Mouse (Mus musculus) G1E (cell line): ENCODE results near the gene Tmem223.

Source experiments
- CTCF ChIP-seq: IDR thresholded peaks from 2 replicates; pipeline ENCODE4 v1.5.1; 2012; ENCODE audit warnings: low read depth, low read length, inconsistent platforms, mixed read lengths
- GATA1 ChIP-seq: IDR thresholded peaks from 2 replicates; pipeline ENCODE4 v1.6.1; 2012; ENCODE audit warnings: borderline replicate concordance, low read length, inconsistent platforms, mixed read lengths

DNA sequence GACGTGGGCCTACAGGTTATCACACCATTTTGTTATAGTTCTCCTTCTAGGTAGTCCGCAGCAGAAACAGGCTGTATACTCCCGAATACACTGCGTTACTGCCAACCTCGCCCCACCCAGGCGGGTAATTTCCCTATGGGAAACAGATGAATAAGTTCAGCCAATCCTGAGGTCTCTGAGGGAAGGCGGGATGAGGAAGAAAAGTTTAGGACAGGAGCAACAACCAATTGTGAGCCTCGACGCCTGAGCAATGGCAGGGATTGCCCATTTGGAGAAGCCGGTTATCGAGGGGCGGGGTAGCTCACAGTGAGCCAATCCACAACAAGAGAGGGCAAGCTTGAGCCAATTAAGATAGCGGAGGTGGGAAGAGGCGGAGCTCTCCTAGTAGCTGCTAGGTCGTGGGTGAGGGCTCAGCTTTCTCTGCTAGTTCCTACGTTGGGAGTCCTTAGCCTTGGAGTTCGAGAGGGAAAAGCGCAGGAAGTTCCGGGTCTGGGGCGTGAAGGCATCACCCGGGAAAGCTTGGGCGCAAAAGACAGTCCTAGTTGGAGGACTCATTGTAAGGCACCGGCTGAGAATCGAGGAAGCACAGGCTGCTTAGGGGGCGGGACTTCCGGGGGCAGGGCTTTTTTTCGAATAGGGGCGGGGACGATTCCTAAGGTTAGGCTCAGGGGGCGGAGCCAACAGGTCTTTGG, 31.5 kb downstream of the Tmem223 start, which contains the start of gene Zbtb3:
- TF ChIP-seq CTCF, result no peak
- no peak for TF ChIP-seq GATA1
